Mouse (Mus musculus): ENCODE data around the gene Smad5. TPM values are rescaled to one million over a fixed set of nuclear protein-coding genes. Genes with fewer than 3 reads are reported as not detected.
A peak's percentile ranks its signal among the peaks of the same experiment; 100 is the strongest.

Smad5 gene
- total and polyA plus RNA-seq, 3 experiments: 8.0 to 11.3 TPM; not detected in 1

GRCm38 (mm10) chr13:56703871-56704321 is 1.1 kb downstream of the Smad5 start (continued):
- TF ChIP-seq GATA1 (IDR thresholded peaks at IDR 0.05; ENCODE audit: low read depth, low read length) (peak; percentile 83), POLR2A (IDR thresholded peaks at IDR 0.05; ENCODE audit: control insufficient read depth in 1 of 2, insufficient read depth in 1 of 2, low read depth in 1 of 2, low read length in 2 of 2, poor library complexity in 1 of 2) (no peak; a peak in 1 of 4 replicates), MAX (IDR thresholded peaks at IDR 0.05; ENCODE audit: low read length) (no peak), RCOR1 (IDR thresholded peaks at IDR 0.05; ENCODE audit: low read depth, low read length) (no peak), E2F4 (IDR thresholded peaks at IDR 0.05; ENCODE audit: borderline replicate concordance, low read depth, low read length) (no peak), ZMIZ1 (IDR thresholded peaks at IDR 0.05; ENCODE audit: low read depth, low read length) (no peak), CTCF (IDR thresholded peaks at IDR 0.05 in 2 of 3, conservative IDR thresholded peaks at IDR 0.05 in 1 of 3; ENCODE audit: control insufficient read depth in 1 of 3, insufficient read depth in 1 of 3, low read depth in 2 of 3, low read length in 3 of 3, poor library complexity in 1 of 3, severe bottlenecking in 1 of 3) (no peak)

- no peak for TF ChIP-seq NRF1 (IDR thresholded peaks at IDR 0.05; ENCODE audit: insufficient read depth, low read depth, low read length, poor library complexity, severe bottlenecking)
- no peak for TF ChIP-seq JUND (IDR thresholded peaks at IDR 0.05; ENCODE audit: low read depth, low read length)
- no peak overlapping the region for H3K4me3 ChIP-seq (ENCODE audit: control insufficient read depth in 1 of 2, insufficient read depth in 1 of 2, low read depth in 2 of 2, low read length in 2 of 2)
Measured at GRCm38 (mm10) chr13:56704596-56704995, 1.8 kb downstream of the Smad5 start.

GRCm38 (mm10) chr13:56707111-56707510 is 4.3 kb downstream of the Smad5 start:
- H3K9ac ChIP-seq (ENCODE audit: control insufficient read depth, low read depth, low read length, poor library complexity, severe bottlenecking): no peak overlapping the region
- TF ChIP-seq MEF2A (IDR thresholded peaks at IDR 0.05; ENCODE audit: extremely low read depth, insufficient replicate concordance, low read depth, low read length, poor library complexity, severe bottlenecking): no peak
- TF ChIP-seq CHD1 (IDR thresholded peaks at IDR 0.05; ENCODE audit: low read depth, low read length): no peak
- no peaks in the 10 kb centered on the region for H3K9me3 ChIP-seq (replicated peaks; ENCODE audit: insufficient read depth, low read length)
- DNase-seq (ENCODE audit: low read depth, low spot score): no peak
- peaks cover 0 to 15% of the 10 kb centered on the region in 2 experiments; a peak in 2 of 4 replicates for H3K4me1 ChIP-seq (ENCODE audit: control insufficient read depth in 1 of 2, insufficient read depth in 2 of 2, low read length in 2 of 2)
- H3K27ac ChIP-seq (ENCODE audit: control insufficient read depth, low read depth, low read length): no peak overlapping the region
- H3K36me3 ChIP-seq (ENCODE audit: control insufficient read depth in 1 of 2, insufficient read depth in 2 of 2, low read length in 2 of 2): peaks cover 0 to 9% of the 10 kb centered on the region in 2 experiments; a peak in 3 of 4 replicates
- peaks cover 29% of the 10 kb centered on the region for H3K79me2 ChIP-seq (ENCODE audit: control insufficient read depth, insufficient read depth, low read length, poor library complexity)
- H3K27me3 ChIP-seq (ENCODE audit: control insufficient read depth in 1 of 2, insufficient read depth in 2 of 2, low read length in 2 of 2): no peaks in the 10 kb centered on the region
- no peak overlapping the region for H3K4me3 ChIP-seq (ENCODE audit: control insufficient read depth in 1 of 2, insufficient read depth in 1 of 2, low read depth in 2 of 2, low read length in 2 of 2)

More at GRCm38 (mm10) chr13:56704596-56704995, 1.8 kb downstream of the Smad5 start:
- peak; percentile 9 for DNase-seq (ENCODE audit: low read depth, low spot score)
- Histone ChIP-seq H3K27me3 (ENCODE audit: control insufficient read depth in 1 of 2, insufficient read depth in 2 of 2, low read length in 2 of 2) (no peaks in the 10 kb centered on the region), H3K79me2 (ENCODE audit: control insufficient read depth, insufficient read depth, low read length, poor library complexity) (peaks cover 25% of the 10 kb centered on the region), H3K27ac (ENCODE audit: control insufficient read depth, low read depth, low read length) (peak overlapping the region; percentile 93), H3K9me3 (replicated peaks; ENCODE audit: insufficient read depth, low read length) (no peaks in the 10 kb centered on the region), H3K9ac (ENCODE audit: control insufficient read depth, low read depth, low read length, poor library complexity, severe bottlenecking) (no peak overlapping the region), H3K36me3 (ENCODE audit: control insufficient read depth in 1 of 2, insufficient read depth in 2 of 2, low read length in 2 of 2) (peaks cover 0 to 10% of the 10 kb centered on the region in 2 experiments; a peak in 3 of 4 replicates), H3K4me1 (ENCODE audit: control insufficient read depth in 1 of 2, insufficient read depth in 2 of 2, low read length in 2 of 2) (peaks cover 0 to 14% of the 10 kb centered on the region in 2 experiments; a peak in 1 of 4 replicates)

DNA sequence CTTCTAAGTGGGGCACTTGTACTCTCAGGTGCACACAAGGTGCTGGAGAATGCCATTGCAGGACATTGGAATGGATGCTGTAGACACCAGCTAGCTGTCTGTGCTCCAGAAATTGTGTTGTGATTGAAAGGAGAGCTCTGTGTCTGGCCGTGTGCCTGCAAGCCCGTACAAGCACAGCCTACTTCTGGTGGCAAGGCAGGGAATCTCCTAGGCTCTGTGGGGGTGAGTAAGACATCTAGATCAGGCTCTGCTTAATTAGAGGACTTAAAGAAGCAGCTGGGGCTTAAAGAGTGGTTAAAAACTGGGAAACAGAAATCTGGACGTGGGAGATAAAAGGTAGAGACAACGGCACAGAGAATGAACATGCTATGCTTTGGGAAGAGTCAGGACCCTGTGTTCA is 4.8 kb downstream of the Smad5 start:
- DNase-seq (ENCODE audit: low read depth, low spot score): no peak
- H3K9me3 ChIP-seq (replicated peaks; ENCODE audit: insufficient read depth, low read length): no peaks in the 10 kb centered on the region
- no peak overlapping the region for H3K27ac ChIP-seq (ENCODE audit: control insufficient read depth, low read depth, low read length)
- no peak overlapping the region for H3K4me3 ChIP-seq (ENCODE audit: control insufficient read depth in 1 of 2, insufficient read depth in 1 of 2, low read depth in 2 of 2, low read length in 2 of 2)
- H3K9ac ChIP-seq (ENCODE audit: control insufficient read depth, low read depth, low read length, poor library complexity, severe bottlenecking): no peak overlapping the region
- H3K27me3 ChIP-seq (ENCODE audit: control insufficient read depth in 1 of 2, insufficient read depth in 2 of 2, low read length in 2 of 2): no peaks in the 10 kb centered on the region
- TF ChIP-seq GABPA (IDR thresholded peaks at IDR 0.05; ENCODE audit: low read depth, low read length): no peak
- TF ChIP-seq CHD2 (IDR thresholded peaks at IDR 0.05; ENCODE audit: low read length): no peak
- no peak for TF ChIP-seq POLR2A (IDR thresholded peaks at IDR 0.05; ENCODE audit: control insufficient read depth in 1 of 2, insufficient read depth in 1 of 2, low read depth in 1 of 2, low read length in 2 of 2, poor library complexity in 1 of 2)
- no peak for TF ChIP-seq MEF2A (IDR thresholded peaks at IDR 0.05; ENCODE audit: extremely low read depth, insufficient replicate concordance, low read depth, low read length, poor library complexity, severe bottlenecking)
- no peak for TF ChIP-seq E2F4 (IDR thresholded peaks at IDR 0.05; ENCODE audit: borderline replicate concordance, low read depth, low read length)
- no peak for TF ChIP-seq ZKSCAN1 (IDR thresholded peaks at IDR 0.05; ENCODE audit: low read depth, low read length)
- TF ChIP-seq TAL1 (IDR thresholded peaks at IDR 0.05; ENCODE audit: low read length): no peak
- TF ChIP-seq CTCF (IDR thresholded peaks at IDR 0.05 in 2 of 3, conservative IDR thresholded peaks at IDR 0.05 in 1 of 3; ENCODE audit: control insufficient read depth in 1 of 3, insufficient read depth in 1 of 3, low read depth in 2 of 3, low read length in 3 of 3, poor library complexity in 1 of 3, severe bottlenecking in 1 of 3): no peak
- TF ChIP-seq USF2 (IDR thresholded peaks at IDR 0.05; ENCODE audit: borderline replicate concordance in 1 of 2, insufficient read depth in 1 of 2, low read depth in 1 of 2, low read length in 2 of 2): no peak
- no peak for TF ChIP-seq TCF12 (IDR thresholded peaks at IDR 0.05; ENCODE audit: low read depth, low read length)
- TF ChIP-seq POLR2AphosphoS5 (IDR thresholded peaks at IDR 0.05; ENCODE audit: borderline replicate concordance, low read depth, low read length): no peak
- peaks cover 0 to 9% of the 10 kb centered on the region in 2 experiments; a peak in 3 of 4 replicates for H3K36me3 ChIP-seq (ENCODE audit: control insufficient read depth in 1 of 2, insufficient read depth in 2 of 2, low read length in 2 of 2)
- H3K4me1 ChIP-seq (ENCODE audit: control insufficient read depth in 1 of 2, insufficient read depth in 2 of 2, low read length in 2 of 2): peaks cover 0 to 15% of the 10 kb centered on the region in 2 experiments; a peak in 2 of 4 replicates
- peaks cover 29% of the 10 kb centered on the region for H3K79me2 ChIP-seq (ENCODE audit: control insufficient read depth, insufficient read depth, low read length, poor library complexity)

Data from MEL (cell line).